Mouse (Mus musculus) liver, embryonic 14.5 days (tissue): ENCODE data around the gene Pdk4. TPM values are rescaled to one million over a fixed set of nuclear protein-coding genes. Genes with fewer than 3 reads are reported as not detected.

Experiments
- ATAC-seq: fragments of 200-750 bp; cut with Nextera tagmentation; 2 replicates; pipeline ENCODE4 v1.8.0; 2017; ENCODE audit warnings: moderate number of reproducible peaks, mild to moderate bottlenecking, moderate library complexity; ENCODE audit not compliant: insufficient read depth
- DNase-seq, 3 experiments: peaks; one replicate each; pipeline ENCODE4 v3.0.0-alpha.2; 2012 to 2013; ENCODE audit warnings: low read depth in 3 of 3, low spot score in 3 of 3
- H3K27ac ChIP-seq: fragments of 300-500 bp; sonication (generic); 2 replicates; pipeline ENCODE4 v1.5.1; 2014; ENCODE audit warnings: moderate library complexity, mild to moderate bottlenecking, control low read depth, inconsistent platforms
- H3K27me3 ChIP-seq: fragments of 300-500 bp; sonication (generic); 2 replicates; pipeline ENCODE4 v1.6.1; 2014; ENCODE audit warnings: mild to moderate bottlenecking, low read length, moderate library complexity; ENCODE audit not compliant: control insufficient read depth, insufficient read depth
- H3K36me3 ChIP-seq: fragments of 300-500 bp; sonication (generic); replicated peaks from 2 replicates; pipeline ENCODE4 v1.6.1; 2014; ENCODE audit warnings: low read depth; ENCODE audit not compliant: control insufficient read depth, insufficient read depth
- H3K4me1 ChIP-seq, 2 experiments: fragments of 200-500 bp in 1 of 2; fragments of 300-500 bp in 1 of 2; sonication (generic) in 1 of 2; replicated peaks; 2 replicates each; pipeline ENCODE4 v1.6.1; 2012 to 2014; ENCODE audit warnings: antibody characterized with exemption in 1 of 2, inconsistent platforms in 1 of 2, low read length in 1 of 2; ENCODE audit not compliant: control insufficient read depth in 2 of 2, insufficient read depth in 2 of 2
- H3K4me2 ChIP-seq: fragments of 300-500 bp; sonication (generic); 2 replicates; pipeline ENCODE4 v1.6.1; 2014; ENCODE audit warnings: low read depth, mild to moderate bottlenecking, control low read depth, moderate library complexity
- H3K4me3 ChIP-seq, 2 experiments: fragments of 200-500 bp in 1 of 2; fragments of 300-500 bp in 1 of 2; sonication (generic) in 1 of 2; 2 replicates each; pipeline ENCODE4 v1.5.1; 2012 to 2014; ENCODE audit warnings: low read depth in 2 of 2, low read length in 2 of 2, mild to moderate bottlenecking in 2 of 2, control low read depth in 1 of 2, inconsistent platforms in 1 of 2, moderate library complexity in 1 of 2; ENCODE audit not compliant: insufficient read depth in 1 of 2
- H3K9ac ChIP-seq: fragments of 300-500 bp; sonication (generic); replicated peaks from 2 replicates; pipeline ENCODE4 v1.6.1; 2014; ENCODE audit warnings: mild to moderate bottlenecking, control low read depth, moderate library complexity
- H3K9me3 ChIP-seq: fragments of 300-500 bp; sonication (generic); 2 replicates; pipeline ENCODE4 v1.6.1; 2016; ENCODE audit warnings: low read length, mixed read lengths; ENCODE audit not compliant: control insufficient read depth
- CTCF ChIP-seq: IDR thresholded peaks from 2 replicates; pipeline ENCODE4 v1.5.1; 2016; ENCODE audit warnings: antibody characterized with exemption, low read depth, control low read depth
- EP300 ChIP-seq: IDR thresholded peaks from 2 replicates; pipeline ENCODE4 v1.6.1; 2016; ENCODE audit warnings: antibody characterized with exemption, low read depth
- WGBS: fragments of 180-500 bp; shearing (Covaris S2); extraction: QIAGEN DNeasy Blood & Tissue Kit; methylation state at CpG from one replicate; pipeline ENCODE4 v1.1.7; 2014; ENCODE audit not compliant: insufficient replicate concordance; 5-methylcytosine and 5-hydroxymethylcytosine counted together
- polyA plus RNA-seq, 2 experiments: library from polyadenylated mRNA; depleted of rRNA in 1 of 2; stranded (reverse) in 1 of 2; unstranded in 1 of 2; fragments of >200 nt; fragmentation: Nextera tagmentation in 1 of 2; extraction: Ambion mirVana in 1 of 2; gene quantifications; 2 replicates each; pipeline versions ENCODE4 v1.2.1 to v1.2.3; 2012 to 2014

Pdk4 gene
- polyA plus RNA-seq, 2 experiments: 0.59 to 0.67 TPM

- H3K27ac ChIP-seq: no peak overlapping the region
Observed at GRCm38 (mm10) chr6:5442316-5443085, 53.6 kb downstream of the Pdk4 start.

DNA sequence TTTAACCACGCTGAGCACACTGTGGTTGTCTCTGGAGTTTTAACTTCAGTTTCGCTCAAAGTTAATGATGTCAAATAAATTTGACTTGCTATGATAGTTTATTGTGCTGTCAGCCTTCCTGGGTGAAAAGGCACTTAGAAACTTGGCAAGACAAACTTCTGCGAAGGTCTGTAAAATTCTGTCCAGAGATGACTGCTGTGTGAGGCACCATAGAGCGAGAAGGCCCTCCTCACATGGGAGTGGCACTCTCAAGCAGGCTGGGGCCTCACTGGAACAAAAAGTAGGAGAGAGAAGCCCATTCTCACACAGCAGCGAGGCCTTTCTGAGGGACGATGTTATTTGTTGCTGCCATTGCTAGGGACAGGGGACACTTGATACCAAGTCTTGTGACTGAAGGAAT is 54.9 kb downstream of the Pdk4 start:
- Histone ChIP-seq H3K27me3 (no peaks in the 10 kb centered on the region), H3K9me3 (no peaks in the 10 kb centered on the region), H3K36me3 (no peaks in the 10 kb centered on the region), H3K9ac (no peak overlapping the region), H3K4me1 (peaks cover 5 to 15% of the 10 kb centered on the region in 2 experiments), H3K4me2 (no peak overlapping the region), H3K27ac (no peak overlapping the region), H3K4me3 (no peak overlapping the region)
- ATAC-seq (no peak), DNase-seq (no peak)
- no peak for TF ChIP-seq CTCF
- TF ChIP-seq EP300: no peak
- 71% methylated on average over 6 of the region's 6 CpGs for WGBS

More at GRCm38 (mm10) chr6:5442316-5443085, 53.6 kb downstream of the Pdk4 start:
- no peaks in the 10 kb centered on the region for H3K27me3 ChIP-seq
- no peak for TF ChIP-seq CTCF
- TF ChIP-seq EP300: 0 out of 2 replicates have a peak, but pooled peaks have one; percentile 25
- peak; percentile 41 to 56 (median 50) for DNase-seq
- H3K9me3 ChIP-seq: no peaks in the 10 kb centered on the region
- no peaks in the 10 kb centered on the region for H3K36me3 ChIP-seq
- peak; percentile 90 for ATAC-seq
- H3K4me1 ChIP-seq: peaks cover 5 to 17% of the 10 kb centered on the region in 2 experiments
- 6% methylated on average over 14 of the region's 14 CpGs for WGBS
- no peak overlapping the region for H3K9ac ChIP-seq
- H3K4me3 ChIP-seq: no peak overlapping the region
- H3K4me2 ChIP-seq: peak overlapping the region; percentile 41

DNA sequence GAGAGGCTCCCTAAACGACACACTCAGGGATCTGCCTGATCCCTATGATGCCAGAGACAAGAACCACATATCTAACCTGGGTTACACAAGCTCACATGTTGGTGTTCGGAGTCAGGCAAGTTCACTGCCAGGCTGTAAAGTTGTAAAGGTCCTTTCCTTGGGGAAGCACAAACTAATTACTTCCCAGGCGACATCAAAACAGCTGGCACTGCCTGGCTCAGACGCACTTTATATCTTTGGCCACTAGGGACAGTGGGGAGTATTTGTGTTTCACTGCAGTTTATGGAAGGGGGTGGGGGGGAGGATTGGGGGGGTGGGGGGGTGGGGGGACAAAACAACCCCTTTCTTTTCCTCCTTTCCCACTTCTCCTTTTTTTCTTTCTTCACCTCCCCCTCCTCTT is 58.4 kb downstream of the Pdk4 start:
- H3K4me3 ChIP-seq: no peak overlapping the region
- no peak for TF ChIP-seq EP300
- TF ChIP-seq CTCF: peak; percentile 42; the same call in 1 of the 2 replicates
- peaks cover 5 to 6% of the 10 kb centered on the region in 2 experiments for H3K4me1 ChIP-seq
- H3K4me2 ChIP-seq: no peak overlapping the region
- H3K9me3 ChIP-seq: no peaks in the 10 kb centered on the region
- ATAC-seq (no peak), DNase-seq (no peak)
- WGBS: 34% methylated on average over 4 of the region's 4 CpGs
- H3K27ac ChIP-seq: no peak overlapping the region
- no peak overlapping the region for H3K9ac ChIP-seq
- H3K36me3 ChIP-seq: no peaks in the 10 kb centered on the region
- H3K27me3 ChIP-seq: no peaks in the 10 kb centered on the region

- no peak overlapping the region for H3K27ac ChIP-seq
- no peaks in the 10 kb centered on the region for H3K4me1 ChIP-seq
- no peak for ATAC-seq
- H3K9me3 ChIP-seq: no peaks in the 10 kb centered on the region
- WGBS: 58% methylated on average over 2 of the region's 2 CpGs
- no peak overlapping the region for H3K4me3 ChIP-seq
- no peaks in the 10 kb centered on the region for H3K27me3 ChIP-seq
- H3K9ac ChIP-seq: no peak overlapping the region
- H3K4me2 ChIP-seq: no peak overlapping the region
- no peaks in the 10 kb centered on the region for H3K36me3 ChIP-seq
- TF ChIP-seq CTCF: no peak
- no peak for TF ChIP-seq EP300
- no peak for DNase-seq
Observed at GRCm38 (mm10) chr6:5433887-5434286, 62.2 kb downstream of the Pdk4 start.

Other genes starting within 250 kb of the Pdk4 start
- 6.2 and 8.5 TPM in 2 replicates for gene Pon3, start 240.0 kb downstream of the Pdk4 start, polyA plus RNA-seq (2012; rRNA removed)
- gene Pon3, start 240.0 kb downstream of the Pdk4 start, polyA plus RNA-seq (2014; fragmentation: Nextera tagmentation; extraction: Ambion mirVana): 17.5 and 19.0 TPM in 2 replicates
- gene Pon2, start 197.9 kb downstream of the Pdk4 start, polyA plus RNA-seq (2012; rRNA removed): 23.7 and 27.3 TPM in 2 replicates
- 32.5 and 38.3 TPM in 2 replicates for gene Pon2, start 197.9 kb downstream of the Pdk4 start, polyA plus RNA-seq (2014; fragmentation: Nextera tagmentation; extraction: Ambion mirVana)
- 2.9 and 4.0 TPM in 2 replicates for gene Asb4, start 112.9 kb downstream of the Pdk4 start, polyA plus RNA-seq (2012; rRNA removed)
- gene Asb4, start 112.9 kb downstream of the Pdk4 start, polyA plus RNA-seq (2014; fragmentation: Nextera tagmentation; extraction: Ambion mirVana): 5.6 and 6.1 TPM in 2 replicates
- gene Dync1i1, start 229.3 kb upstream of the Pdk4 start, polyA plus RNA-seq (2012; rRNA removed): 0.04 TPM in 1 of 2 replicates, not detected in the other
- not detected in 2 replicates for gene Dync1i1, start 229.3 kb upstream of the Pdk4 start, polyA plus RNA-seq (2014; fragmentation: Nextera tagmentation; extraction: Ambion mirVana)